Mouse (Mus musculus) olfactory bulb, adult 2 months (tissue): ENCODE data around the gene Dok5.

Source experiments
- CTCF ChIP-seq: fragments of 200-500 bp; IDR thresholded peaks from 2 replicates; pipeline ENCODE4 v1.5.1; 2012; ENCODE audit warnings: low read depth, mild to moderate bottlenecking, low read length, moderate library complexity; ENCODE audit not compliant: insufficient read depth
- POLR2A ChIP-seq: fragments of 200-500 bp; IDR thresholded peaks from 2 replicates; pipeline ENCODE4 v1.6.1; 2012; ENCODE audit warnings: mild to moderate bottlenecking, low read depth, low read length, moderate library complexity; ENCODE audit not compliant: insufficient read depth

- TF ChIP-seq CTCF (no peak), POLR2A (no peak)
Measured at GRCm38 (mm10) chr2:170775577-170775976, 44.0 kb downstream of the Dok5 start.
